Mouse (Mus musculus) mesoderm, embryonic 11.5 days (tissue): ENCODE results near the gene Tcte3.
"Not testable (repeated sequence)": the region's sequence is repeated elsewhere in the genome, so short reads cannot be mapped to it uniquely, and the experiment has no call there.

Experiments
- DNase-seq: peaks from one replicate; pipeline ENCODE4 v3.0.0-alpha.2; 2012; ENCODE audit warnings: low read depth, low spot score

The Tcte3 gene

DNA sequence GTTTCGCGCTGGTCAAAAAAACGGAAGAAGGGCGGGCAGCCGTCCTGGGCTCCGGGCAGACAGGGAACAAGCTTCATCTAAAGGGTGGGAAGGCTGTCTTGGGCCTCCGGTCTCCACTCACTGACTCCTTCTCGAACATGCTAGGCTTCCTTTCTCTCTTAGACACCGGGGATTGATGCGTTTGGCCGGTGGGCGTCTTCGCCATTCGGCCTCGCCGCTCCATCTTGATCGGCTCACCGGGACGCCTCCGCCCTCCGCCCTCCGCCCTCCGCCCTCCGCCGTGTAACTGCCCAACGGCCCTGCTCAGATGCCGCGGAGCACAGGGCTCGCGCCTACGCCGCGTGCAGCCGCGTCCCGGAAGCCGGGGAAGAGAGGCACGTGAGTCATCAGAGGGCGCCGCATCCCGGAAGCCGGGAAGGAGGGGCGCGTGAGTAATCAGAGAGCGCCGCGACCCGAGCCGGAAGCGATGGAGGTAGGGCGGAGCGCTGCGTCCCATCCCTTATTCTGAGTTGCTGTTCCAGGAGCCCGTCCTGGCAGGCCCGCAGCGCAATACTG, at the start of gene Tcte3, which contains the start of the genes Ermard and Gm3448:
TSS of gene Tcte3 (minus strand) at position 314 of the 555 bp plus-strand sequence.
TSS of gene Ermard (plus strand) at position 34 of the 555 bp plus-strand sequence.
TSS of gene Gm3448 (minus strand) at position 363 of the 555 bp plus-strand sequence.
- not testable (repeated sequence) for DNase-seq

DNA sequence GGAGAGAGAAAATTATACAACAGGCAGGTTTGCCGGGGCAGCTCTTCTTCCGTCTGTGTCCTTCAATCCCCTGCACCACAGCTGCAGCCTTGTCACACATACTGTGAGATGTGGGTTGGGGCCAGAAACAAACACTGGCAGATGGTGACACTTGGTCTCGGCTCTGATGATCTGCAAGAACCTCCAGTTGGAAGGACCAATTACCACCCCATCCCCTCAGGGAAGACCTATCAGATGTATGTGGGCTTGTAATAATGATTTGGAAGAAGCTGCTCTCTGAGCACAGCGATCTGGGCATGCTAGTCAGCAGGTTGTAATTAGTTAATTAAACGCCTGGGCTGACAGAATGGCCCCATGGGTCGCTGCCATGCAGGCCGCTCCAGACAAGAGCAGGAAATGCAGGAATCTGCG, 47.3 kb upstream of the Tcte3 start:
- peak; percentile 57 for DNase-seq

DNA sequence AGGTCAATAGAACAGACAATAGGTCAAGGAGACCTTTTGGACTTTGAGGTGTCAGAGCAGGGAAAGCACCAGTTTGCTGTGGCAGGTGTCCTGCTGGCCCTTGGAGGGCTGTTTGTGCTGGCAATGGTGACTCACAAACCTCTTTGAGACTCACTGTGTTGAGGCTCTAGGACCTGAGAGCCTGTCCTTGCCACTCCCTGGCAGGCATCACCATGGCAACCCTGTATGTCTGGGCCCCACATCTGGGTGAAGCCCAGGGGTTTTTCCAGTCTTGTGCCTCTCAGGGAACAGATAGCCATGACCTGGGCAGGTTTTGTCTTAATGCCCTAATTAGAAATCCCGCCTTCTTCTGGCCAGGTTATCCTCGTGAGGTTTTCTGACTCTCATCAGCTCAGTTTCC, 46.9 kb upstream of the Tcte3 start:
- DNase-seq, result no peak

DNA sequence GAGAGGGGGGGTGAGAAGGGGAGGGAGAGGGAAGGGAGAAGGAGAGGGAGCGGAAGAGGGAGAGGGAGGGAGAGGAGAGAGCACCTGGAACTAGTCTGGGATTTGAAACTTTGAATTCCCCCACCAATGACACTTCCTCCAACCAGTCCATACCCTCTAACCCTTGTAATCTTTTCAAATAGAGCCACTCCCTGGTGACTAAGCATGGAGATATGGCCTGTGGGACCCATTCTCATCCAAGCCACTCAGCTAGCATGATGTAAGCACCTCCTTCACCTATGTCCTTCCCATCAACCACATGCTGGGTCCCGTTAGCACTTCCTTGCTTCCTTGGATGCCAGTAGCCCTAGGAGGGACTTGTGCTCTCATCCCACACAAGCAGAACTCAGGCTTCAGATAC, 43.7 kb upstream of the Tcte3 start:
- no peak for DNase-seq

DNA sequence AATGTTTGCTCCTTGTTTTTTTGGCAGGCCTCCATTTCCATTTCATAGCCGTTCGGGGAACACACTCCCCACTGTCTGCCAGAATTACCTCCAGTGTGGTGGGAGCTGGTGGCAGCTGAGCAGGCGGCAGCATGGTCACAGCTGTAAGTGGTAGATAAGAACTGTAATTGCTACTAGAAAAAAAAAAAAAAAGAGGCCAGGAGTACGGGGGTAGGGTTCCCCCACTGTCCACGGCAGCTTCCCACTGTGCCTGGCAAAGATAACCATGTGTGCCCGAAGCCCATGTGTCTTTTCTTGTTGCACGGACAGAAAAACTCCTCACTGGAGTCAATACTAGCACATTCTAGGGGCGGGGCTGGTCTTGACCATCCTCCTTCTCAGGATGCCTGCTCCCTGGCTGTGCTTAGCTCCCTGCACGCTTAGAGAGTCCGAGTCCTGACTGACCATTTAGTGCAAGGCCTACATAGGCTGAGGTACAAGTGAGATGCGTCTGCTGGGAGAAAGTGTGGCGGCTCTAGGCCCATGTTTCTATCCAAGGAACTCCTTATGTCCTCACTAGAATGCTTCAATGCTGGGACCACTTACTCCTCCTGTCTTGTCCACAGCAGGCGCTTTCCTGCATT, 43.0 kb upstream of the Tcte3 start:
- no peak for DNase-seq

DNA sequence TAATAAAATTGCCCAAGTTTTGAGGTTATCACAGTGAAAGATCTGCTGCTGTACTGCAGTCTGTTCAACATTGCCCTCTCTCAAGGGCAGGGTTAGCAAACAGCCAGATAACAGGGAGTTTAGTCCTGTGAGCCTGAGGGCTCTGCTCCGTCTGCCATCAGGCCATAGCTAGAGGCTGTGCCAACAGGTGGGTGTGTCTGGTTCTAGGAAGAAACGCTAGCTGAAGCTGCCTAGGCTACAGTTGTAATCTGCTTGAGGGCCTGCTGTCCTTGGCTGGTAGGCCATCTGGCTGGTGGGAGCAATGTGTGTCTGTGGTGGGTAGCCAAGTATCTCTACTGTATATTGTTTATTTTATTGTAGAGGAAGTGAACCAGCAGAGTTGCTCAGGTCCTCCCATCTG, 36.2 kb upstream of the Tcte3 start:
- no peak for DNase-seq

DNA sequence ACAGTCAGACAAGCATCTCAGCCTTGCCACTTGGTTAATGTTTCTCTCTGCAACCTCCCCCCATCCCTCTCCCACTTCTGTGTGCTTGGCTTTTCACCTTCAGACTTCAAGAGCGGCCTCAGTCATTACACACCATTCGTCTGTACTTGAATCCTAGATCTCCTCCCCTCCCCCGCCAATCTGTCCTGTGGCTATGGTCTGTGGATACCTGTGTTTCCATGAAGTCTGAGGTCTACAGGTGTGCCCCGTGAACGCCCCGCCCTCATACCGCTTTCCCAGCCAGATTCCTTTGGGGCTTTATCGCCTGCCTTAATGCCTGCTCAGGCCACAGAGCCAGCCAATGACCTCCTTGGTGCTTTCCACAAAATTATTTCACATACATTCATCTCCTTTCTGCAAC, 33.7 kb upstream of the Tcte3 start:
- no peak for DNase-seq

DNA sequence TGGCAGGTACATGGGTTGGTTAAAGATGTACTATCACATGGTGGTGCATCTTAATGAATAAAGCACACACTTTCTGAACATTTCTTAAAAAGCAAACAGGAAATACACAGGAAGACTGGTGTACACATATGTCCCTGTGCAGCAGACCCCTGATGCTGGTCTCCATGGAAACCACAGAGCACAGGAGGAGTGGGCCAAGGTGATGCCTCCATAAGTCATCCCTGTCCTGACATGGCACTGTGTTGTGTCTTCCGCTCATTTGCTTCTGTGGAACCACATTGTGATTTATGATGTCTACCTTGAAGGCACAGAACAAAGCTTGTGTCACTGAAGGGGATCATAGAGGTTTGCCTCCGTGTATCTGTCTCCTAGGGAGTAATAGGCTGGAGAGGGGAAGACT, 30.9 kb upstream of the Tcte3 start:
- no peak for DNase-seq

DNA sequence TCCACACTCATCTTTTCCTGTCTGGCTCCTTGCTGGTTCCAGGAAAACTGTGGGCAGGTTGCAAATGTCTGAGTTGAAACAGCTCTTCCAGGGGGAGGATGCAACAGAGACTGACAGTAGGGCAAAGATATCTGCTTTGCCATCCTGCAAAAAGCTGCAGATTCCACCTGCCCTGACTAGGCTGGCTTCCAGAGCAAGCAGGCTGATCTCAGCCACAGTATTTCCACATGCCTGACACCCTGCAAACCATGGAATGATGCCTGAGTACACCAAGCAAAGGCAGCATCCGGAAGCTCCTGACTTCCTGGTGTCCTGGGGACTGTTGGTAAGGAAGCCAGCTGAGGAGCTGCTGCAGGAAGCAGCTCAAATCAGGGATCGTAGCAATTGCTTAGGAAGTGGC, 27.8 kb upstream of the Tcte3 start:
- no peak for DNase-seq

DNA sequence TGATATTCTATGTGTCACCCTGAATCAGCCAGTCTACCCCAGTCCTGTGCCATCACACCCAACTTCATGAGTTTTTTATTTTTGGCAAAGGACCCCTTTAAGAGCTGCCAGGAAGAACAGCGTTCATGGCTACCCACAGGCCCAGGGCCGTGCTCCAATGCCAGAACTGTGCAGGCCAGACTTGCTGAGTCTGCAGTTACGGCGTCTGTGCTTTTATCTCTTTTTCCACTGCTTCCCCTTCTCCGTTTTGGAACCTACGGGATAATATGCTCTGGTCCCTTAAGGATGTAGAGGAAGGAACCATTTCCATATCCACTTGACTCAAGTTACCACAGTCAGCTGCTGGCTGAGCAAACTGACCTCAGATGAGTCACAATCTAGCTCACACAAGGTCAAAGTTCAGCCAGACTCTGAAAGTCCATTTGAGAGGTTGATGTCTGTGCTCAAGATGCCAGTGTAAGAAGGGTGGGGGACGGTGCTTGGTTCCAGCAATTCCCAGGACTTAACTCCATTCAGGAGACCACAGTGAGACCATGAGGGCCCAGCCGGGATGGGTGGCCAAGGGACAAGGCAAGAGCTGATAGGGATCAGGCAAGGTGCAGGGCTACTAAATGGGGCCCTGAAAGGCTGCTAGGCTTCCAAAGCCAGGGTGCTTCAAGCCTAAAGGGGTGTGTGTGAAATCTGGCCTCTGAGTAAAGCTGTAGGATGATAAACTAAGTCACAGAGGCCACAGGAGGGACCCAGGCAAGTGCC, 26.9 kb upstream of the Tcte3 start:
- DNase-seq, result no peak

DNA sequence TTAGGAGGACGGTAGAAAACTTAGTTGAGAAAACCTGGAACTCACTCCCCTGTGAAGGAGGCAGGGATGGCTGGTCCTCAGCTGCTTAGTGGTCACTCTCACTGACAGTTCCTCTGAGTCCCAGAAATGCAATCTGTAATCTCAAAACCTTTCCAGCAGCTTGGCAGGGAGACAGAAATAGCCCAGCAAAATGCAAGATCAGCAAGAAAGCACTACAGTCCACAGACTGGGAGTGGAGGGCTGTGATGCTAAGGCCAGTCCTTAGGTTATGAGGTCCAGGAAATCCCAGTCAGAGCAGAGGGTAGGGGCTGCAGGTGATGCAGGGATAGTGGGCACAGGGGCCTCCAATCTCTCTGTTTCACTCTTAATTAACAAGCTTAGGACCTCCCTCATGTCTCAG, 25.6 kb upstream of the Tcte3 start:
- no peak for DNase-seq

DNA sequence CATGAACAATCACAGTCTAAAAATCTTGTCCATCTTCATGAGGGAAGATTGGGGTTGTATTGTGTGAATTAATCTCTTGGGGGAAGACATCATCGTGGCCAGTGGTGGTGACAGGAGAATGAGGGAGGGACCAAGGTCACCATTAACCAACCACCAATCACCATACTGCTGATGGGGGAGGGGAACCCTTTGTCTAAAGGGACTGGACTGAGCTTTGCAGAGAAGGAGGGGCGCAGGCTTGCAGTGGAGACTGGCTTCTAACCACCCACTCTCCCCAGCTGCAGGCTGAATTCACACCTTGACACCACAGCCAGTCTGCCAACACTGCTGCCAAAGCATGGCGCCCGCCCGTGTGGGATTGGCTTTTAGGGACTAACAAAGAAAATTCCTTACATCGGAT, 24.8 kb upstream of the Tcte3 start:
- DNase-seq, result peak; percentile 72

DNA sequence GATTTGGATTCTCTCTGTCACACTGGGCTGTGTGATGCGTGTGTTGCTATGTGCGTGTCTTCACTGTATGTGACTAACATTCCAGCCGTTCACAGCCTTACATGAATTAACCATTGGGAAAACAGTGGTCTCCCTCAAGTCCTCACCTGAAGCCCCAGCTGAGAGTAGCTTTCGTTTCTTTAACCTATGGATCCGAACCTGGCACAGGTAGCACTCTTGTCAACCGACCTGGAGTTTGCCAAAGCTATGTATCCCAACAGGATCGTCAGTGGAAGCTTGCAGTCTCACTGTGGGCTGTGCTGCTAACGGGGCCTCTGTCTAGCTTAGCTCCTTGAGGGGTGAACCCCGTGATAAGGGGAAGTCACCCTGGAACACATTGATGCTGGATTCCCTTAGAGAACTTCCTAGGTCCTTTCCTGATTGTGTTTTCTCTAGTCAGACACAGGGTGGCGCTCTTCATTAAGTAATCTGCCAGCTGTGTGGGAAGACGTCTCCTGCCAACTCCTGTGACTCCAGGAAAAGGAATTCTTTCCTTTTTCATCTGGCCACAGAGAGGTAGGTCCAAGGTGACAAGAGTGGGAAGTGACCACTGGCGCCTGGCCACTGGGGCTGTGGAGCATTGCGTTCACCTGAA, 24.2 kb upstream of the Tcte3 start:
- DNase-seq, result peak; percentile 86

DNA sequence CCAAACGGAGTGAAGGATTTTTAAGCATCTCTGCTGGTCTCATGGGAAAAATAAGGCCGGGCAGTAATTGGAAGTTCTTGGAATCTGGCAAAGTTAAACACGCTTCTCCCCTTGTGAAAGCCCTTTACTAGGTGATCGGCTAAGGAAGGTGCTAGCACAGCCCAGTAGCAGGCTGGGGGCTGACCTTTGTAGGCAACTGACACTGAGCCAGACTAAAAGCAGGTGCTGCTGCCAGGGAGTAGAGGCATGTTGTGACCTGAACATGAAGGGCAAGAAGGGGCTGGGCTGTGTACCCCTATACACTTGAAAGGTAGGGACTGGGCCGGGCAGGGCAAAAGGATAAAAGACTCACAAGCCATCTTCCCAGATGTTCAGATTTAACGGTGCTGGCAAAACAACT, 19.1 kb upstream of the Tcte3 start:
- DNase-seq, result no peak

DNA sequence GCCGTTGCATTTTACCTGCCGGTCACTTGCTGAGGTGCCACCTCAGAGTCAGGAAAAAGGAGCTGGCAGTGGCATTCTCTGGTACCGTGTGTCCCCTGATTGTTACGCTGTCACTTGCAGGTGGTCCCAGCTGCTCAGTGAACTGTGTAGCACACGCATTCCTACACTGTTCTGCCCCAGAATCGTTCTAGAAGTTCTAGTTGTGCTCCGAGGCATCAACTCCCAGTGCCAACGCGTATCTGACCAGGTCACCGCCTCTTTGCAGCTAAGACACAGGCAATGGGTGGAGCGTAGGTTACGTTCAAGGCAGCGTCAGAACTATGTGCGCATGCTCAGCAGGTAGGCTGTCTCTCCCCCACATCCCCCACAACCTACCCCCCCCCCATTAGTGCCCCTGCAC, 18.4 kb upstream of the Tcte3 start:
- no peak for DNase-seq

DNA sequence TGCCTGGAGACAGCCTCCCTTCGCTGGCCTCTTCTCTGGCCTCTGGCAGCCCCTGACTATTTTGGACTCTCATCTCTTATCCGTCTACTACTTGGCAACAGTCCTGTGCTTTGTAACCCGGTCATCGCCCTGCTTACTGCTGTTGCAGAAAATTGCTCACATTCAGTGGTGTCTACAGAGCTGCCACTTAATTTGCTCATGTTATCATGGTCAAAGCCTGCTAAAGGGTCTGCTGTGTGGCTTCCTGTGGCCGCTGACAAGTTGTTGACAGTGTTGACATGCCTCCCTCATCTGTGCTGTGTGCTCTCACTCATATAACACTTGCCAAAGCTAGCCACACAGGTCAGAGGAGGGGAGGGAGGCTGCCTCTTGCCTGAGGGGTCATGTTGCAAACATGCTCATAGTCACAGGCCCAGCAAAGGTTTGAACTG, 16.9 kb upstream of the Tcte3 start:
- no peak for DNase-seq

DNA sequence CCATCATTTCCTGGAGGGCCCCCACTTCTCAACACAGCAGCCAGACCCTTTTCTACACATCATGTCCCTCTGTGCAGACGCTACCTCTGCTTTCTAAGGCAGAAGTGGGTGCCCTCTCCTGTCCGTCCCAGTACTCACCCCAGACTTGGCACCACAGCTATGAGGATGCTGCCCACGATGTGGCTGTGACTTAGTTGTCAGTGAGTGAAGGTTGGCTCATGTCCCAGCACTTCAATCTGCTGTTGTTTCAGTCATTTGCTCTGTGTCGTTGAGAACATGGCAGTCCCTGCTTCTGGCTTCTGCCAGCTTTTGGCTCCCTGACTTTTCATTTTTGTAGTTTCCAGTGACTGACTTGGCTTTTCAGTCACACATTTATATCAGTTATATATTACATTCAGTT, 14.6 kb upstream of the Tcte3 start:
- no peak for DNase-seq

DNA sequence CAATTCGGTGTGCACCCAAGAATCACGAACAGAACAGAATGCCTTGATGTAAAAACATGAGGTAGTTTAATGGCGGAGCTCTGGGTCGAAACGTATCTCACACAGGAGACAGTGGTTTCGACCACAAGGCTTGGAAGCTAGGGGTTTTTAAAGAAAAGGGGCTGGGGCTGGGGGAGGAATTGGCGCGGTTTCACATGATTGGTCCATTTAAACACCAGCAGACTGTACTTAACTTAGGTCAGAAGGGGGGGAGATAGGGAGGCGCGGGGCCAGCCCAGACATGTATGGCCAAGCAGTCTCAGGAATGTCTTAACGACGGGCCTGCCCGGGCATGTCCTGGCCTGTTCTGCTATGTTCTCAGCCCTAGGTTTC, 12.5 kb upstream of the Tcte3 start:
- not testable (repeated sequence) for DNase-seq

DNA sequence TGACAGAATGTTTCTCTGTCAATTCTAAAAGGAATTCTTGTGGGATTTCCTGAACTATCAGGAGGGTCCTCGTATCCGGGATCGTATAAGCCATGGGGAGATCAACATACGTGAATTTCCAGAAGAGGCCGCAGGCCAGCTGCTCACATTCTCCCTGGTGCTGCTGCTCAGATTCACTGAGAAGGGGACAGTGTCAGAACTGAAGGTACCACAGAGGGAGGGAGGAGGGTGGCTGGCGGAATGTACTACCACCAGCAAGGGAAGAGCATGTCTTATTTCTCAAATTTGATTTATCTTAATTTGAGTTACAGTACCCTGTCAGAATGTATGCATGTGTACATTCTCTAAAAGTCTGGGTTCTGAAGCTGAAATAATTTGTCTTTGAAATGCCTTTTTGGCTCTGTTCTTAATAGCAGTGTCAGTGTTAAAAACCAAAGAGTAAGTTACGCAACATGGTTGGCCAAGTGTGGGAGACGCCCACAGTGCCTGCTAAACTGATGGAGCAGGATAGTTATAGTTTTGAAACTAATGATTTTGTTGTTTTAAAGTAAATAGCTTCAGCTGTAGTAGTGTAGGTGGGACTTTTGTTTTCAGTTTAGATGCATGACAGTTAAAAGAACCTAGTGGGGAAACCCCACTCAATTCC, 12.0 kb upstream of the Tcte3 start:
- not testable (repeated sequence) for DNase-seq

DNA sequence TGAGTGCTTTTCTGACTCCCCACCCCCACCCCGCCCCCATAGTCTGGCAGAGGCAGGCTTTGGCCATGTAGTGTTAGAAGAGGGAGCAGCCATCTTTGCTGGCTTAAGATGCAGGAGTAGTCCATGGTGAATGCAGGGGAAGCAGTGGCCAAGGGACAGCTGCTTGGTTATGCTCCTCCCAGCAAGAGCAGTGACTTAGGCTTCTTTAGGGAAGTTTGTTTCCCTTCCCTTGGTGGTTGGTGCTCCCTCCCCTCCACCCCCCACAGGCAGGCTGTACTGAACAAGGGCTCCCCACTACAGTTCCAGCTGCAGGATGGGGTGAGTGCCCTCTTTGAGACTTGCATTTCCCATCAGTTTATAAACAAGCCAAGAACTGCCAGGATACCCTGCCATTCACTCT, 11.5 kb upstream of the Tcte3 start:
- not testable (repeated sequence) for DNase-seq

DNA sequence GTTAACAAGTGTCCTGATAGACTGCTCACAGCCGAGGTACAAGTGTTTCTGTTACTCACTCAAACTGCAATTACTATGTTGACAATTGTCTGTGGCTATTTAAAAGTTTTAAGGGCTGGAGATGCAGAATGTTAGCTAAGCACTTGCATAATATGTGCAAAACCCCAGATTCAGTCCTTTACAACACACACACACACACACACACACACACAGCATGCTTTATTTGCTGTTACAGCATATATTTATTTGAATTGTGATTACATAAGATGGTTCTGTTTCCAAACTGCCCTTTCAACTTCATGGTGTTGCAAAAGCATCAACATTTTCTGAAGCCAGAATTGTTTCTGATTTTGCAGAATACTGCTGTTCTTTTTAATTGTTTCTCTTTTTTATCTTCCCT, 9.1 kb upstream of the Tcte3 start:
- not testable (repeated sequence) for DNase-seq

DNA sequence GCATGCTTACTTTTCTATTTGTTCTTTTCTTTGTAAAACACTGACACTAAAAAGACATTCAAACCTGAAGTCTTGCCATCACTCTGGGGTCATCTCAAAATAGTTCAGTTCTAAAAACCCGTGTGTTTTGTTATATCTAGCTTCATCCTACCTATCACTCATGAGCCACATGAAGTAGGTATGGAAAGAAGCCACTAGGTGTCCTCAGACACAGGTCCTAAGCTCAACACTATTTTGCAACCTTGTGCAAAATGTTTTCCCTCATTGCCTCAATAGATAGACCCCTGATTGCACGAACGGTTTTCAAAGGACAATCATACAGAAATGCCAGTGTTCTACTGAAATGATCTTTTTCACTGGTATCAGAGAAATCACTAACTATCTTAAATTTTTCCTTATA, 833 bp downstream of the Tcte3 start:
- DNase-seq, result not testable (repeated sequence)
